Mouse (Mus musculus) kidney, postnatal 36 days (tissue): ENCODE data around the gene Map2k5.

Experiments used
- DNase-seq, 2 experiments: peaks; one replicate each; pipeline ENCODE4 v3.0.0; 2021 to 2022; ENCODE audit warnings: mixed read lengths in 2 of 2

The Map2k5 gene

GRCm38 (mm10) chr9:63122161-63122833 lies 255.4 kb downstream of the Map2k5 start:
- peak in 1 of 2 experiments; percentile 32 for DNase-seq

- no peak for DNase-seq
Measured at GRCm38 (mm10) chr9:63118385-63118784, 259.3 kb downstream of the Map2k5 start.
